Mouse (Mus musculus) heart, embryonic 14.5 days (tissue): Measurements from ENCODE around the gene Nhej1. TPM values are rescaled to one million over a fixed set of nuclear protein-coding genes. Genes with fewer than 3 reads are reported as not detected.

Source experiments
- ATAC-seq: fragments of 200-750 bp; cut with Nextera tagmentation; 2 replicates; pipeline ENCODE4 v1.8.0; 2017; ENCODE audit warnings: low read depth, moderate TSS enrichment; ENCODE audit not compliant: insufficient number of reproducible peaks, insufficient read depth, low FRiP score
- H3K27ac ChIP-seq, 2 experiments: fragments of 200-500 bp in 1 of 2; fragments of 300-500 bp in 1 of 2; sonication (generic) in 1 of 2; replicated peaks in 1 of 2; 2 replicates each; pipeline ENCODE4 v1.5.1; 2012 to 2014; ENCODE audit warnings: low read depth in 2 of 2, low read length in 2 of 2, control low read depth in 1 of 2, mild to moderate bottlenecking in 1 of 2, mixed read lengths in 1 of 2; ENCODE audit not compliant: control insufficient read depth in 1 of 2, insufficient read depth in 1 of 2
- H3K27me3 ChIP-seq: fragments of 300-500 bp; sonication (generic); 2 replicates; pipeline ENCODE4 v1.6.1; 2014; ENCODE audit warnings: mild to moderate bottlenecking, low read length, control low read depth; ENCODE audit not compliant: control insufficient read depth, insufficient read depth
- H3K36me3 ChIP-seq: fragments of 300-500 bp; sonication (generic); 2 replicates; pipeline ENCODE4 v1.6.1; 2014; ENCODE audit warnings: mild to moderate bottlenecking, control low read depth, low read length, mixed read lengths; ENCODE audit not compliant: control insufficient read depth, insufficient read depth
- H3K4me1 ChIP-seq, 2 experiments: fragments of 200-500 bp in 1 of 2; fragments of 300-500 bp in 1 of 2; sonication (generic) in 1 of 2; 2 replicates each; pipeline ENCODE4 v1.6.1; 2012 to 2014; ENCODE audit warnings: low read length in 2 of 2, control low read depth in 1 of 2, mixed read lengths in 1 of 2; ENCODE audit not compliant: control insufficient read depth in 2 of 2, insufficient read depth in 2 of 2
- H3K4me2 ChIP-seq: fragments of 300-500 bp; sonication (generic); 2 replicates; pipeline ENCODE4 v1.6.1; 2014; ENCODE audit warnings: mild to moderate bottlenecking, low read length
- H3K4me3 ChIP-seq, 2 experiments: fragments of 200-500 bp in 1 of 2; fragments of 300-500 bp in 1 of 2; sonication (generic) in 1 of 2; 2 replicates each; pipeline ENCODE4 v1.5.1; 2012 to 2014; ENCODE audit warnings: low read length in 2 of 2, mild to moderate bottlenecking in 2 of 2, control low read depth in 1 of 2, low read depth in 1 of 2, moderate library complexity in 1 of 2; ENCODE audit not compliant: control insufficient read depth in 1 of 2, insufficient read depth in 1 of 2
- H3K9ac ChIP-seq: fragments of 300-500 bp; sonication (generic); 2 replicates; pipeline ENCODE4 v1.6.1; 2014; ENCODE audit warnings: mild to moderate bottlenecking, low read length
- H3K9me3 ChIP-seq: fragments of 300-500 bp; sonication (generic); 2 replicates; pipeline ENCODE4 v1.6.1; 2016; ENCODE audit warnings: low read length, control low read depth; ENCODE audit not compliant: control insufficient read depth
- WGBS: fragments of 180-500 bp; shearing (Covaris S2); extraction: QIAGEN DNeasy Blood & Tissue Kit; methylation state at CpG from one replicate; pipeline ENCODE4 v1.1.7; 2014; 5-methylcytosine and 5-hydroxymethylcytosine counted together
- polyA plus RNA-seq: library from polyadenylated mRNA; unstranded; fragments of >200 nt; fragmentation: Nextera tagmentation; extraction: Ambion mirVana; gene quantifications from 2 replicates; pipeline ENCODE4 v1.2.1, GENCODE M21; 2014

The Nhej1 gene
- polyA plus RNA-seq, 1 experiment from 2014 or later, result 7.6 TPM

DNA sequence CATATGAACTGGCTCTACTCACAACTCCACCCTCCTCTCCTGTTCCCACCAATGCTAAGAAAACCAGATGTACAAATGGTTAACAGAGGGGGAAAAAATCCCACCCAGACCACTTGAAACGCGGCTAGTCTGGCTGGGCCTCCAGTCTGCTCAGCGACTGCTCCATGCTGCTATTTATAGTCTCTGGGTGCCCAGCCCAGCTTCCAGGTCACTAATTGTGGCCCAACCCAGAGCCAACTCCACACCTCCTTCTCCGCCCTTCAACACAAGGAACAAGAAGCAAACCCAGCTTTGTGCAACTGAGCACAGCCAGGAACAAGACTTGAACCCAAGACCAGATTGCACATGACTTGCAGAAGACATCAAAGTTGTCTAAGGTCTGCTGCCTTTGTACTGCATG is 119.0 kb downstream of the Nhej1 start:
- WGBS, result 14% methylated on average over 4 of the region's 4 CpGs
- Histone ChIP-seq H3K4me3 (no peak overlapping the region), H3K4me1 (peaks cover 6 to 9% of the 10 kb centered on the region in 2 experiments), H3K27me3 (no peaks in the 10 kb centered on the region), H3K4me2 (peak overlapping the region; percentile 30), H3K27ac (peak overlapping the region; percentile 46 to 49), H3K36me3 (no peaks in the 10 kb centered on the region), H3K9me3 (no peaks in the 10 kb centered on the region), H3K9ac (no peak overlapping the region)
- ATAC-seq, result no peak

DNA sequence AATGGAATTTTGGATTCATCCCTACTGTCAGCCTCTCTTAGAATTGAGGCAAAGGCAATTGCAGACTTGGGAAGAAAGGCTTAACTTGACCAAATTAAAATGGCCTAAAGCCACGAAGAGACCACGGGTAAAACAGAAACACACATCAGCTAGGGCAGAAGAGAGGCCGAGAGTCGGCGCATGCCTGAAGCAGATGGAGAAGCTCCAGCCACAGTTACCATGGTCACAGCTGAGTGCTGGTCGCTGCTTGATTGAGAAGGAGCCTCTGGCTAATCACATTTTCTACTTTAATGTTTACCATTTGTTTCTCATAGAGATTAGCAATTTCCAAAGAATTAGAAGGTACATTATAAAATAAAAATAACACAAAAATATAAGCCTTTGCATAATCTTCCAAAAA is 123.8 kb downstream of the Nhej1 start:
- peaks cover 5 to 6% of the 10 kb centered on the region in 2 experiments for H3K4me1 ChIP-seq
- no peaks in the 10 kb centered on the region for H3K27me3 ChIP-seq
- no peak overlapping the region for H3K4me2 ChIP-seq
- H3K36me3 ChIP-seq, result no peaks in the 10 kb centered on the region
- ATAC-seq, result no peak
- no peak overlapping the region for H3K4me3 ChIP-seq
- H3K9me3 ChIP-seq, result no peaks in the 10 kb centered on the region
- no peak overlapping the region for H3K27ac ChIP-seq
- 61% methylated on average over 6 of the region's 6 CpGs for WGBS
- no peak overlapping the region for H3K9ac ChIP-seq

- no peaks in the 10 kb centered on the region for H3K36me3 ChIP-seq
- no peaks in the 10 kb centered on the region for H3K27me3 ChIP-seq
- WGBS, result 0% methylated on average over 1 of the region's 1 CpGs
- H3K9ac ChIP-seq, result no peak overlapping the region
- H3K4me1 ChIP-seq, result no peaks in the 10 kb centered on the region; a peak in 1 of 4 replicates
- no peaks in the 10 kb centered on the region for H3K9me3 ChIP-seq
- no peak overlapping the region for H3K4me2 ChIP-seq
- no peak overlapping the region for H3K4me3 ChIP-seq
- no peak overlapping the region for H3K27ac ChIP-seq
- no peak for ATAC-seq
Measured at GRCm38 (mm10) chr1:75000496-75000895, 124.5 kb downstream of the Nhej1 start.

GRCm38 (mm10) chr1:74999173-74999572 is 125.8 kb downstream of the Nhej1 start:
- 73% methylated on average over 5 of the region's 5 CpGs for WGBS
- no peak for ATAC-seq

DNA sequence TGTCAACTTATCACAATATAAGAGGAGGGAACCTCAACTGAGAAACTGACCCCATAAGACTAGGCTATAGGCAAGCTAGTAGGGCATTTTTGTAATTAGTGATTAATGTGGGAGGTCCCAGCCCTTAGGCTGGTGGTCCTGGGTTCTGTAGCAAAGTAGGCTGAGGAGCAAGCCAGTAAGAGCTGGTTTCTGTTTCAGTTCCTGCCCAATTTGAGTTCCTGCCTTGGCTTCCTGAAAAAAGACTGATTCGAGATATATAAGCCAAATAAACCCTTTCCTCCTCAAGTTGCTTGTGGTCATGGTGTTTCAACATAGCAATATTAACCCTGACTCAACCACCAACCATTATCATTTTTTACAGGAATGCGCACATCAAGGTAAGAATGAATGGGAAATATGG is 127.8 kb downstream of the Nhej1 start:
- H3K9ac ChIP-seq, result no peak overlapping the region

More at GRCm38 (mm10) chr1:74999173-74999572, 125.8 kb downstream of the Nhej1 start:
- Histone ChIP-seq H3K36me3 (no peaks in the 10 kb centered on the region), H3K9ac (no peak overlapping the region), H3K4me1 (no peaks in the 10 kb centered on the region), H3K27ac (no peak overlapping the region), H3K27me3 (no peaks in the 10 kb centered on the region), H3K9me3 (no peaks in the 10 kb centered on the region), H3K4me3 (no peak overlapping the region), H3K4me2 (no peak overlapping the region)

DNA sequence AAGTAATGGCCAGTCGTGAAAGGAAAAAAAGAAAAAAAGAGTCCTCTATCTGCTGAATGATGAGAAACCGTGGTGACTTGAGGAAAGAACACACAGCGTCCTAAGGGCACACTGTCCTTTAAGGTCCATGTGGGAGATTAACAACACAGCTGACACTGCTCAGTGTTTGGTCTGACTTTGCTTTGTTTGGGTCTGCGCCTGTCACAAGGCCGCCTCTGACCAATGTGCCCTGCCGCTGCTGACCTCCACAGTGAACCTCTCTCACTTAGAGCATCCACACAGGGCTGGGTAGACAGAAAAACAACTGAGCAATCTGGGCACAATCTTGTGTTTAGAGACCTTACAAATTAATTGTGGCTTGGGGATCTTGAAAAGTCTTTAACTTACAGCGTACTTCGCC is 148.0 kb downstream of the Nhej1 start:
- H3K9me3 ChIP-seq, result no peaks in the 10 kb centered on the region
- H3K27ac ChIP-seq, result no peak overlapping the region
- no peak overlapping the region for H3K9ac ChIP-seq
- no peak overlapping the region for H3K4me3 ChIP-seq
- no peak overlapping the region for H3K4me2 ChIP-seq
- 80% methylated on average over 8 of the region's 8 CpGs for WGBS
- no peaks in the 10 kb centered on the region for H3K4me1 ChIP-seq
- H3K27me3 ChIP-seq, result no peaks in the 10 kb centered on the region
- ATAC-seq, result no peak
- H3K36me3 ChIP-seq, result no peaks in the 10 kb centered on the region

More for the DNA sequence above, 127.8 kb downstream of the Nhej1 start:
- Histone ChIP-seq H3K4me1 (no peaks in the 10 kb centered on the region), H3K4me2 (no peak overlapping the region), H3K9me3 (no peaks in the 10 kb centered on the region), H3K27me3 (no peaks in the 10 kb centered on the region), H3K36me3 (no peaks in the 10 kb centered on the region), H3K4me3 (no peak overlapping the region), H3K27ac (no peak overlapping the region)
- 82% methylated on average over 2 of the region's 2 CpGs for WGBS
- no peak for ATAC-seq

DNA sequence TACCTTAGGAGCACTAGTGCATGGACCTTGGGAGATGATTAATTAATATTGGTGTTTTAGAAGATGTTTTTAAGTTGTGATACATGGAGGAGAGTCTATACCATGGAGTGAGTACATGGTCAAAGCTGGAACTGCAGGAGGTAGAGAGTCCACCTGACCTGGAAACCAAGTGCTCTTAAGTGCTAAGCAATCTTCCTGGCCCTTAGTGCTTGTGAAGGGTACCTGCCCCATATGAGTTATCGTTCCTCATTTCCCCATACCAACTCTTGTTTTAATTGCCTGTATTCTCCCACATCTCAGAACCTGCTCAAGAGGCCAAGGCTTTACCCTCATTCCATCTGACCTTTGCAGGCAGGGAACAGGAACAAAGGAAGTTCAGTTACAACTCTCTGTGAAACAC is 149.1 kb downstream of the Nhej1 start:
- Histone ChIP-seq H3K4me1 (no peaks in the 10 kb centered on the region), H3K27me3 (no peaks in the 10 kb centered on the region), H3K9ac (no peak overlapping the region), H3K4me2 (no peak overlapping the region), H3K27ac (no peak overlapping the region), H3K4me3 (no peak overlapping the region), H3K9me3 (no peaks in the 10 kb centered on the region), H3K36me3 (no peaks in the 10 kb centered on the region)
- WGBS, result 96% methylated on average over 1 of the region's 1 CpGs
- no peak for ATAC-seq

DNA sequence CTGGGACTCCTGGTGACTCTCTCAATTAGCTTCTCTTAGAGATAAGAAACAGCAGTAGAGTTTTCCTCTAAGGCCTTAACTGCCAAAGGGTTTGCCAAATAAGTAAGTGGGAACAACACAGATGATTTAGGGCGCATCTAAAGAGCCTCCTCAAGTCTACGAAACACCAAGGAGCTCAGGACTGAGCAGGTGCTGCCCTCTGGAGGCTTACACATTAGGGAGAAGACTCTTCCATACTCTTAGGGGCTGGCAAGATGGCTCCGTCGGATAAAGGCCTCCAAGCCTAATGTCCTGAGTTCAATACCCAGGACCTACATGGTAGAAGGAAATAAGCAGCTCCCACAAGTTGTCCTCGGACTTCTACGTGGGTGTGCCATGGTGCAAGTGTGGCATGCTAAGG is 151.4 kb downstream of the Nhej1 start:
- Histone ChIP-seq H3K9me3 (no peaks in the 10 kb centered on the region), H3K27ac (no peak overlapping the region), H3K27me3 (no peaks in the 10 kb centered on the region), H3K4me3 (no peak overlapping the region), H3K4me2 (no peak overlapping the region), H3K4me1 (no peaks in the 10 kb centered on the region), H3K9ac (no peak overlapping the region), H3K36me3 (no peaks in the 10 kb centered on the region)
- no peak for ATAC-seq
- WGBS, result 71% methylated on average over 6 of the region's 6 CpGs
